Mouse (Mus musculus): Measurements from ENCODE around the gene Notum.
A peak's percentile ranks its signal among the peaks of the same experiment; 100 is the strongest.
"Not testable (repeated sequence)": the region's sequence is repeated elsewhere in the genome, so short reads cannot be mapped to it uniquely, and the experiment has no call there.

Gene Notum

DNA sequence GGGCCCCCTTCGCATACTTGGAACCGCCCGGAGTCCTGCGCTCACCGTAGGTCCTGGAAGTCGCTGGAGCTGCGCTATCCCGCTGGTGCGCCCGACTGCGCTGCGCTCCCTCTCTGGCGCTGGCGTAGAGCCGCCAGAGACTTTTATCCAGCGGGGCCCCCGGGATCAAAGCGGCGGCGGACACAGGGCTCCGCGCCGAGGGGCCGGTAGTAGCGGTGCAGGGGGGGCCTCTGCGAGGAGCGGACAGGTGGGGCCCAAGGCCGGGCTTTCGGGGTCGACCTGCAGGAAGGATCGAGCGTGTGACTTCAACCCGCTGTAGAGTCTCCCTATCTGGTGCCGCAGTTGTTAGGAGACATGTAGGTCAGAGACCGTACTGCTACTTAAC lies at the start of gene Notum:
Gene Notum (minus strand): TSS at position 100 of the 385 bp plus-strand sequence.
- DNase-seq: no peak

- DNase-seq: no peak
Measured at GRCm38 (mm10) chr11:120710672-120711071, 49.7 kb upstream of the Notum start.

- no peak for DNase-seq
Measured at GRCm38 (mm10) chr11:120709551-120709950, 48.6 kb upstream of the Notum start.

DNA sequence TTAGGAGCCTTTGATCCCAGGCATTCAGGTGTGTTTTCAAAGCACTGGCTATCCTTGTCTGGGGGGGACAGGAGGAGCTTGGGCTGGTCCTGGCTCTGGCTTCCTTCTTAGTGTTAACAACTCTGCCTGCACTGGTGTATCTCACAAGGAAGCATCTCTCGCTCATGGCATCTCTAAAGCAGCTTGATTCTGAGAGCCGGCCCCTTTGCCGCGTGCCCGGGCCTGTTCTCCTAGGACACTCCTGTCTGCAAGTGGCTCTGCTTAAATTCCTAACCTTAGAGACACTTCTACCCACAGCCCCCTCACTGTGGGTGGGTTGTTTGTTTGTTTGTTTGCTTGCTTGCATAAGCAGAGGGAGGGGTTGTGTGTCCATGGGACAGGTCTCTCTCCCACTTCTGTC lies 47.0 kb upstream of the Notum start:
- DNase-seq: no peak

DNA sequence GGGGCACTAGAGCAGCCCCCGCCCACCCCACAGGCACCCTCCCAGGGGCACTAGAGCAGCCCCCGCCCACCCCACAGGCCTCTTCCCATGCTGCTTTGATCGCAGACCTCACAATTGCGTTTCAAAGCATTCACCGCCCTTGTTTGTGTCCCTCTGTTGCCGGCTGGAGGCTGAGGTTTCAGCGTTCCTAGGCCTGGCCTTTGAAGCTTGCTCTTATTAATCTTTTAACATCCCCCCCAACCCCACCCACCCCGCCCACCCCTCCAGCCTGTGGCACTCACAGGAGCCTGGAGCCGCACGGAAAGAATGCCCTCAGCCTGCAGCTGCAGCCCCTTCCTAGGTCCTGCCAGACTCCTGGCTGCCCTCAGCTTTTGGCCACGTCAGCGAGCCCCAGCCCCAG lies 46.2 kb upstream of the Notum start:
- DNase-seq: no peak

DNA sequence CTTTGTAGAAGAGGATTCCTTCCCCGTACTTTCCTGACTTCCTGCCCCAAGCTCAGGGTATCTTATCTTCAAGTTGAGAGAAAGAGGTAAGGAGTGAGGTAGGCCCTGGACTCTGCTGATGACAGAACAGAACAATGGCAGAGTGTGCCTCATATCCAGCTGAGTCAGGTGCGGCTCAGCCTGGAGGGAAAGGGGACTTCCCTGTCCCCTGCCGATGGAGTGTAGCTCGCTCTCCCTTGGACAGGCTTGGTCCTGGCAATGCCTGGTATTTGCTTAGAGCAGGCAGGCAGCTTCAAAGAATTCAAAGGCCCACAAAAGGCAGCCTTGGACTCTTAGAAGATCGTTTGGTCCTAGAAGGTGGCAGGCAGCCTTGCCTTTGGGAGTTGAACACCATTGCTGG lies 45.1 kb upstream of the Notum start:
- DNase-seq: no peak

DNA sequence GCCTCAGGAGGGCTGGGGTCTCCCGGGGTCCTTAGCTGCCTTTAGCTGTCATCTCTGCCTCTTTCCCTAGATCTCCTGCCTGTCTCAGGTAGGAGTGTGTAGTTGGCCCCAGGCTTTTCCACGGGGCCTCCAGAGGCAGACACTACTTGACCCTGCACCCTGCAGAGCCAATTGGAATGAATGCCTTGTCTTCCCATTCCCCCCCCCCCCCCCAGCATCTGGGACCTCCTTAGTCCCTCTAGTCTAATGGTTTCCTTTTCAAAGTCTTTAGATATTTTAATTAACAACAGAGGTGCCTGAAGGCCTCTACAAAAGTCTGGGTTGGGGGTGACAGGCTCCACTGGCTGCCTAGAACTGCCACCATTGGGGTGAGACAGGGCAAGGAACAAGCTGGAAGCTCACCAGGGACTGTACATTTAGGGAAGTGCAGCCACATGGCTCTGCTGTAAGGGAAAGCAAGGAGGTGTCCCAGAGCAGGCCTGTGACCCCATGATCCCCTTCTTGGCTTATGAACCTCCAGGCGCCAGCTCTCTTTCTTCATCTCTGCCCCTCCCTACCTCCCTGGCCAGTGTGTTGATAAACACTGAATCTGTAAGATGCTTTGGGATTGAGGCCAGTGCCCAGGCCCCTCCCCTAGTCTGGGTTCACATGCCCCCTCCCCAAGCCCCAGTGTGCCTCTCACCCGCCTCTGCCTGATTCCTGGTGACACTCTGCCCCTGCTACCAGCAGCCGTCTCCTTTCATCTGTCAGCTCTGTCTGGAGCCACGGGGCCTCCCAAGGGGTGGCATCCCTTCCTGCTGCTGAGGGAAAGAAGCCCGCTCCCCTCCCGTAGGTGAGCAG lies 43.7 kb upstream of the Notum start:
- no peak for DNase-seq

DNA sequence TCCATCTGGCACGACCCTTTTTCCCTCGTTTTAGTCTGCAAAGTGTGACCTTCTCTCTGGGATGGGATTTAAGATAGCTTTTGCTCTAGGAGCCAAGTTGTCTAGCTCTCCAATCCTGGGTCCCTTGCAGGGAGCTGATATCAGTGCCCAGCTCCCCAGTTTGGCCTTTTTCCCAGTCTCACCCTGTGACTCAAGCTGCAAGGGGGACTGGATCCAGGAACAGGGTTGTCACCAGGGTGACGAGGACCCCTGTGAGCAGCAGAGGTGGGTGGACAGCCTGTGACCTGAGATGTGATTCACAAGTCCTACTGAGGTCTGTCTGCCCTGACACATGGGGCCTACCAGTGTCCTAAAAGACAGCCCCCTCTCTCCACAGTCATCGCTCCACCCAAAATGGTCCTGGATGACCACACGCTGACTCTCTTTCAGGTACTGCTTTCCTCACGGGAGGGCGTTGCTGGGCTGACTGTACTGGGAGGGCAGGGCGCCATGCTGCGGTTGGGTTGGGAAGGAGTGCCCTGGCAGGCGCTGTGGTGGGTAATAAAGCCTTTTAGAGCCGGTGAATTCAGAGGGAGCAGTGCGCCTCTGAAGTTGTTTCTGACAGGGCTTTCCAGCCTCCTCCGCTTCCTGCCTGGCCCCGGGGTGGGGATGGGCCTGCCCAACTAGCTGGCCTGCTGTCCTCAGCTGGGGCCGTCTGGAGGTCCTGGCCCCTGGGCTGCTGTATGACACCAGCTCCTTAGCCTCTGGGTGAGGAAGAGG lies 42.9 kb upstream of the Notum start:
- no peak for DNase-seq

DNA sequence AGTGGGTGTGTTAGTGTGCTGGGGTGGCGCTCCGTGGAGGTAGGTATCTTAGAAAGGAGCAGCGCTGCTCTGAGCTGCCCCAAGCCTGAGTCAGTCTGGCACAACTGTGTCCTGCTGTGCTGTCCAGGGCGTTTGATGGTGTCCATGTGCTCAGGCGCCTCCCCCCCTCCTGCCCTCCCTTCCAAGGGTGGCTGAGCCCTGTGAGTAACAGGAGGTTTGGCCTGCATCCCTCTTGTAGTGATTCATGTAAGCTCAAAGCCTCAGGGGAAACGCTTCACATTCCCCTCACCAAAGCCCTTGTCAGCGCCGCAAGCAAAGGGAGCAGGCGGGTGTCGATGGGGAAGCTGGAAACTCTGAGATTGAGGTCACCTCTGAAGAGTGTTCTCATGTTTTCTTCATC lies 36.8 kb upstream of the Notum start:
- DNase-seq: no peak

- no peak for DNase-seq
Measured at GRCm38 (mm10) chr11:120696568-120696967, 35.6 kb upstream of the Notum start.

GRCm38 (mm10) chr11:120695641-120696040 lies 34.7 kb upstream of the Notum start:
- no peak for DNase-seq

DNA sequence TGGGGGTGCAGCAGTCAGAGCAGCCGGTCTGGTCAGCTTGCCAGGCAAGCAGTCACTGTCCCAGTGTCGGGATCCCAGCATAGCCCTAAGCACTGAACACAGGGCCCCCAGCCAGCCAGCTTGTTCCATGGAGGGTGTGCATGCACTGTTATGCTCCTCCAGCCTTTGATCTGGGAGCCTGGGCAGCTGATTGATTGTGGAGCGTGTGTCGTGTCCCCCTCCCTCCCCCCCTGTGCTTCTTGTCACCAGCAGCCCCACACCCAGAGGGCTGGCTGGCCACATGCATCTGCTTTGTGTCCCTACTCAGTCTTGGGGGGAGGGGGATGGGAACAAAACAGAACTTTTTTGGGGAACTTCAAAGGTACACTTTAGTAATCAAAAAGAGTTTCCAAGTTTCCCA lies 34.2 kb upstream of the Notum start:
- DNase-seq: no peak

DNA sequence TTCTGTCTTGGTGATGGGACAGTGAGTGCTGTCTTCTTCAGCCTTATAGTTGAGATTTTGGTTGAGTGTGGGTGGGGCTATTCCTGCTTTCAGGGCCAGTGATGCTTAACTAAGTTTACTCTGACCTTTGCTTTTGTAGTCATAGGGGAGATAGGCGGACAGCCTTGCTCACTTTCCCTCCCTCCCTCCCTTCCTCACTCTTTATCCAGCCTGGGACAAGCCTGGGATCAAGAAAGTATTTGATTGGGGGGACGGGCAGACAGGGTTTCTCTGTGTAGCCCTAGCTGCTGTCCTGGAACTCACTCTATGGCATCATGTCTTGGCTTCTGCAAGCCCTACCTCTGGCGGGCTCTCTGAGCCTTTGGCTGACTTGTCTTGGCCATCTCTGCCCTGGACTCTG lies 32.5 kb upstream of the Notum start:
- no peak for DNase-seq

DNA sequence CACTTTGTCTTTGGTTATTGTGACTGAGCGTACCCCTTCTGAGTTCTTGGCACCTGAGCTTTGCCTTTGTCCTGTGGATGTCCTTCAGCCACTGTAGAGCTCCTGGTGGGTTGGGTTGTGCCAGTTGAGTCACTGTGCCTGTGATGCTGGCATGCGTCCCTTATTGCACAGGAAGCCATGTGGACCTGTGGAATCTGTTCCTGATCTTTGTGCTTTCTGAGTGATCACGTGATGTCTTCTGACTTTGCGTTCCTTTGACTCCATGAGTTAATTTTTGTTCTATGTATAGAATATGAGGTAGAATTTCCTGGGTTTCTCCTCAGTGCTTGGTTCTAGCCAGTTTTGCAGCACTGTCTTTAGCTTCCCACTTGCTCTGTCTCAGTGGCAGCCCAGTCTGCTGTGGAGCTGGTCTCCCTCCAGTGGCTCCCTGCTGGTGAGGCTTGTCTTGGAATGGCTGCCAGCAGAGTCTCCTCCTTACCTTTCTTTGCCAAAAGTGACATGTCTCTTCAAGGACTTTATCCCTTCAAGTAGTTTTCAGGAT lies 31.6 kb upstream of the Notum start:
- DNase-seq: no peak

GRCm38 (mm10) chr11:120689365-120689764 lies 28.4 kb upstream of the Notum start:
- DNase-seq: no peak

GRCm38 (mm10) chr11:120686650-120687272 lies 25.8 kb upstream of the Notum start:
- DNase-seq: no peak

DNA sequence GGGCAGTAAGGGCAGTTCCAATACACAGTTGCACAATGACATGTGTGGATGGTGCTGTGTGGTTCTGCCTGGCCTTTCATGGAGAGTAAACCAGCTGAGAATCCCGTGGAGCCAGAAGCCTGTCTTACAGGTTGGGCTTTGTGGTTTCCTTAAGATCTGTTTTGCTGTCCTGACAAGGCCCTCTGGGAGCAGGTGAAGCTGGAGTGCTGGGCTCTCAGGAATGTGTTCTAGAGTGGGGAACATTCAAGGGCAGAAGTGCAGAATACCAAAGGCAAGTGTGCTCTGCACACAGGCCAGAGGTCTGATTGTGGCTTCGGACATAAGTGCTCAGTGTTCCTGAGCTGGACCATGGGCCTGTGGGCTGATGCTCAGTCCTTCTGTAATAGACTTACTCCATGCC lies 23.7 kb upstream of the Notum start:
- no peak for DNase-seq

GRCm38 (mm10) chr11:120684086-120684485 lies 23.1 kb upstream of the Notum start:
- DNase-seq: no peak

- no peak for DNase-seq
Measured at GRCm38 (mm10) chr11:120683536-120683935, 22.6 kb upstream of the Notum start.

GRCm38 (mm10) chr11:120682683-120683082 lies 21.7 kb upstream of the Notum start:
- DNase-seq: no peak

DNA sequence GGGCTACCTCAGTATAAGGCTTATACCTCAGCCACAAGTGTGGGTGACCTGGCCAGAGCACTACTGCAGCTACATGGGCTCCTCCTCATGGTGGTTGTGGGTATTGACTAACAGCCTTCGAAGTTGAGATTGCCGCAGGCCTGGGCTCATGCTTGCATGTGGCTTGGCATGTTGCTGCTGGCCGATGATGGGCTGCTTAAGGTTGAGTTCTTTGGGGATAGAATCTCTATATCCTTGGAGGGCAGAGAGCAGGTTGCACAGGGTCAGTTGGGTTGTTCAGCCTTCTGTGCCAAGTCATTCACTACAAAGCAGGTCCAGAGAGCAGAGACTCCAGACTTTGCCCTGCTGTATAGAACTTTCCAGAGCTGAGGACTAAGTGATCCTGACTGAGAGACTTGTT lies 18.9 kb upstream of the Notum start:
- DNase-seq: peak in 1 of 2 experiments; percentile 33

GRCm38 (mm10) chr11:120676951-120677350 lies 16.0 kb upstream of the Notum start:
- no peak for DNase-seq

- not testable (repeated sequence) for DNase-seq
Measured at GRCm38 (mm10) chr11:120675875-120676274, 14.9 kb upstream of the Notum start.
